Mouse (Mus musculus): ENCODE results near the gene Slc10a3.
A peak's percentile ranks its signal among the peaks of the same experiment; 100 is the strongest.
"Not testable (repeated sequence)": the region's sequence is repeated elsewhere in the genome, so short reads cannot be mapped to it uniquely, and the experiment has no call there.

Slc10a3 gene

GRCm38 (mm10) chrX:74372888-74373549 lies at the start of gene Slc10a3, which contains the start of gene Ubl4a:
Gene Slc10a3, minus strand, starts transcription at chrX:74373349.
Gene Ubl4a, minus strand, starts transcription at chrX:74373218.
- DNase-seq (ENCODE audit: low spot score in 2 of 2), result peak; percentile 38 to 79

GRCm38 (mm10) chrX:74413377-74413776 lies 40.2 kb upstream of the Slc10a3 start:
- DNase-seq (ENCODE audit: low spot score in 2 of 2), result peak; percentile 13 to 56

DNA sequence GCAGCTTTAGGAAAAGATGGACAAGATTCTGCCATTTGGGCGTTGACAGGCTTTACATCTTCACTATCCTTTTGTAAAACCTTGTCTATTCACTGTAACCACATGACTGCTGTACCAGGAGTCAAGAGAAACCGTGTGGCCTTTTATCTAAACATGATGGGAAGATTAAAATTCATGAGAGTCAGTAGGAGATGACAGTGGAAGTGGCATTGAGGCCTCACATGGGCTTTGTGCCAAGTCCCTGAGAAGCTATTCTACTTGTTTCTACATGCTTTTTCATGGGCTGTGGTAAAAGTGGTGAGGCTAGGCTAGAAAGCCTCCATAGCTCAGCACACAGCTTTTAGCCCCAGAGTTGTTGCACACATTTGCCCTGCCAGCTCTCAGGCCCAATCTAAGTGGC lies 35.2 kb upstream of the Slc10a3 start:
- no peak for DNase-seq (ENCODE audit: low spot score in 2 of 2)

DNA sequence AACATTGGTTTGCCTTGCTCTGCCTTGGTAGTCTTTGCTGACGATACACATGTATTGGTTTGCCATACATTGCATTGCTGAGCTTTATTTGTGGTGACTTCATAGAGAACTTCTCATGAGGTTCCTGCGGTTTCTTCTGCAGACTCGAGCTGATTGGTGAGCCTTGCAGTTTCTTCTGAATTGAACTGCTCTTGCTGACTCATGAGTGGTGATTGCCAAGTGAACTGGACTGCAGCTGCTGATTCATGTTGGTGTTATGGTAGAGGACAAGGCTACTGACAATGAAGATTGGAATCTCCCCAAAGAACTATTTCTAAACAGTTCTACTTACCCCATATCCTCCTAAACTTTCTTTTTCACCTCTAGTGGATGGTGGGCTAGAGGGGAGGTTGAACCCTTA lies 27.0 kb upstream of the Slc10a3 start:
- DNase-seq (ENCODE audit: low spot score in 2 of 2), result no peak

DNA sequence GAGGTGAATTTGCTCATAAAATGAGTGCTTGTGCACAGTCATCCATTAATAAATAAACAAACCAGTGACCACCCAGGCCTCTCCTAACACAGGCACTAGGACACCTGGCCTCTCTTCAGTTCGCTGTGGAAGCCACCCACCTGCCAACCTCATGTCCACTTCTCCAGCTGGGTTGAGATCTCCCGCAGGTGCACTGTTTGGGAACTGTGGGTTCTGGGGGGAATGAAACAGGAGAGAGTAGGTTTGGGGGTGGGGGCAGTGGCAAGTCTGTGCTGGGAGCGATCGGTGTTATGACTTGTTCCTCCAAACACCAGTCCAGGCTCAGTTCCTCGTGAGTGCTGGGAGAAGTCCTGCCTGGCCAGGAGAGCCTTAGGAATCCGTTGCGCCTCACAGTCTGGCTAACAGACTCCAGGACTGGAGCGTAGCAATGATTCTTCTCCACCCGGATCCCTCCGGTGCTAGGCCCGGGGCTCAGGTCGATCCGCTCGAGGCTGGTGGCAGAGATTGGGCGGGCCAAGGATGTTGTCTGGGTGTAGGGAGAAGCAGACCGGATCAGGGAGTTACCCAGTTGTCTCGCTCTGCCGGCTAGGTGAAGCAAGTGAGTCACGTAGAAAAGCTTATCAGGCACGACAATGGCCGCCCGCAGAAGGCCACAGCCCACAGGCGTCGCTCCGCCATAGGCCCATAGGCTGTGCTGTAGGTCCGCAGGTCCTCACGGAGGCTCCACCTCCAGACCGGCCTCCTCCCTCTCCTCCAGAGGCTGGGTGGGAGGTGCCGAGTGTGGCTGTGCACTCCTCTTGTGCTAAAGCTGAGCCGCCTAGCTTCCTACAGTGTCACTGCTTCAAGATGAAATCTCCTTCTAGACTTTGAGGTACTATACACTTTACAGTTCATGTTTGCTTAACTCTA lies 19.6 kb upstream of the Slc10a3 start, which contains the start of the genes Fam3a and Ikbkg:
Gene Fam3a (minus strand): TSS at position 738 of the 909 bp plus-strand sequence.
Gene Ikbkg (plus strand): TSS at position 756 of the 909 bp plus-strand sequence.
- peak; percentile 42 to 61 for DNase-seq (ENCODE audit: low spot score in 2 of 2)

DNA sequence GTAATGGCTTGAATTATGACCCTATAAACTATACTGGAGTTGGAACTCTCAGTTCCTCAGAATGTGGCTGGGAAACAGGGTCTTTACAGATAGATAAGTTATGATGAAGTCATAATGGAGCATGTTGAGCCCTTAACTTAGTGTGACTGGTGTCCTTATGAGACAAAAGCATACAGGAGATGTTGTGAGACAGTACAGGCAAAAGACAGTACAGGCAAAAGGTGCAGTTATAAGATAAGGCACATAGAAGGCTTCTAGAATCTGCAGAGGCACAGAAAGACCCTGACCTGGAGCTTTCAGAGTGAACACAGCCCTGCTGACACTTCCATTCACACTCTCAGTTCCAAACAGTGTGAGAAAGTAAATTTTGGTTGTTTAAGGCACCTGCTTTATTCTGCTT lies 15.0 kb upstream of the Slc10a3 start:
- no peak for DNase-seq (ENCODE audit: low spot score in 2 of 2)

DNA sequence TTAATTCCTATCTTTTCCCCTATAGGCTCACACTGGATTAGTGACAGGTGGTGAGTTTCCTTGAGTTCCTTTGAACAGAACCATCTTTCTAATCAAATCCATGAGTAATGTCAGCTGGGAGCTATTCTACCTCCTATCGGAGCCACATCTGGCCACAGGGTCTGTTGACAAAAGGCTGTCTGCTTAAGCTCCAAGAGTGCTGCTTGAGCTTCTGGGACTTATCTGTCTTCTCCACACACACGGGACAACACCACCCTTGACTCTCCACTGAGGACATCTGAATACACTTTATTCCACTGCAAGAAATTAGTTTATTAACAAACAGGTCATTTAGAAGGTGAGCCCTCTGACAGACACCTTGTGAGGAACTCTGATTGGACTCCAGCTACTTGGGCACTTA lies 11.3 kb upstream of the Slc10a3 start:
- no peak for DNase-seq (ENCODE audit: low spot score in 2 of 2)

DNA sequence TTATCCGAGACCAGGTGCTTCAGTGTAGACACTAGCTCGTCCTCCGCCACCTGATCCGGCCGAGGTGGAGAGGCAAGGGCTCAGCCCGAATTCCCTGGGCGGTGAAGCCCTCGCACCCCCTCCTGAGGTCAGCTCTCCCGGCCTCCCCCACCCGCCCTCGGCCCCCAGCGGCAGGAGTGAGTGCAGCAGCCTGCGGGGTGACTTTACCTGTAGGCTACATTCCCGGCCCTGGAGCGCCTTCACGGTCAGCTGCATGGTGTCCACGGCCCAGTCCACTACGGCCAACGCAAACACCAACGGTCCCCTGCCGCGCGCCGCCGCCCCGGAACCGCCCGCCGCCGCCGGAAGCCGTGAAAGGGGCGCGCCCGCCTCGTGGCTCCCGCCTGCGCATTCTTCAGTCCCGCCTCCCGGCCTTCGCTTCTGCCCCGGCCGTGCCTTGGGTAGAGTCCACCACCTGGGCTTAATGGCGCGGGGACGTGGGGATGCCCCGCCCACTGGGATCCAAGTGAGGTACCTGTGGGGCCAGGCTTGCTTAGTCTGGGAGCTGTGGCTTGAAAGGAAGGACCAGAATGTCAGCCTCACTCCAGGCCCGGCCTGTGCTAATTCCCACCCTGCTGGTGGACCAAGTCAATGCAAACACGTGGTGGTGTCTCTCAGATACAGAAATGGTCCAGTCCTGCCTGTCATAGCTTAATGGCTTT lies 4.8 kb downstream of the Slc10a3 start:
- peak; percentile 25 to 38 for DNase-seq (ENCODE audit: low spot score in 2 of 2)

GRCm38 (mm10) chrX:74367512-74367911 lies 5.6 kb downstream of the Slc10a3 start:
- DNase-seq (ENCODE audit: low spot score in 2 of 2), result no peak

- no peak for DNase-seq (ENCODE audit: low spot score in 2 of 2)
These were observed 14.0 kb downstream of the Slc10a3 start for GRCm38 (mm10) chrX:74359171-74359570.

- DNase-seq (ENCODE audit: low spot score in 2 of 2), result not testable (repeated sequence)
These were observed 16.1 kb downstream of the Slc10a3 start for GRCm38 (mm10) chrX:74357069-74357468.

DNA sequence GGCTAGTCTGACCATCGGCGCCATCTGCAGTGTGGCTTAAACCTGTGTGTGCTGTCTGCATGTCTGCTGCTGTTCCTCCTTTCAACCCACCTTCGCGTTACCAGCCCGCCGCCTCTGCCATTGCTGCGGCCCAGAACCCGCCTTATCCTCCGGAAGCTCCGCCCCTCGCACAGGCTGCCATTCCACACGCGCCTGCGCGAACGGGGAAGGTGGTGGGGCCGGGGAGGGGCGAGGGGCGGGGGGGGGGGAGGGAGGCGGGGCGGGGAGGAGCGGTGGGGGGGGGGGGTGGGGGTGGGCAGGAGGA lies 19.7 kb downstream of the Slc10a3 start, which contains the start of gene Lage3:
Gene Lage3 (minus strand): TSS at position 152 of the 304 bp plus-strand sequence.
- peak; percentile 43 to 65 for DNase-seq (ENCODE audit: low spot score in 2 of 2)

- DNase-seq (ENCODE audit: low spot score in 2 of 2), result no peak
These were observed 20.3 kb downstream of the Slc10a3 start for GRCm38 (mm10) chrX:74352645-74353466.

GRCm38 (mm10) chrX:74330166-74330930 lies 42.8 kb downstream of the Slc10a3 start:
- no peak for DNase-seq (ENCODE audit: low spot score in 2 of 2)

- no peak for DNase-seq (ENCODE audit: low spot score in 2 of 2)
These were observed 43.9 kb downstream of the Slc10a3 start for GRCm38 (mm10) chrX:74329215-74329671.

DNA sequence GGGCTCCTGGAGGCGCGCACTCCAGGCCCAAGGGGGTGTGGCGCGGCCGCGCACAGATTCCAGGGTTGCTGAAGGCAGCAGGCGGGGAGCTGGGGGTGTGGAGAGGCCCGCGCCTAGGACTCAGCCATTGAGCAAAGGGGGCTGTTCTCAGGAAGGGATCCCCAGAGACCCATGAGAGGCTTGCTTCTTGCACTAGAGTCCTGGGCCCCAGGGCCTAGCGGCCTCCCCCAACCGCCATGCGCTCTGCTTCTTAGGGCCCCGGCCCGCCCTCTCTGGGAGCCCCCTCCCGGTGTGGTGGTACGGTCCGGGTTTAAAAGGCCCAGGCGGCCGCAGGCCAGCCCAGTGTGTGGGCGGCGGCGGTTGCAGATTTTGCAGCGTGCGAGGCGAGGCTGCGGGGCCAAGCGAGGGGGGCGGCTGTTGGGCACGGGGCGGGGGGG lies 44.4 kb downstream of the Slc10a3 start, which contains the start of gene Plxna3:
Gene Plxna3 (plus strand): TSS at position 342 of the 437 bp plus-strand sequence.
- peak; percentile 15 to 24 for DNase-seq (ENCODE audit: low spot score in 2 of 2)

Measured in frontal cortex, postnatal 25 days (tissue).